Mouse (Mus musculus) CH12.LX (cell line): ENCODE data around the gene Pik3r6. TPM values are rescaled to one million over a fixed set of nuclear protein-coding genes. Genes with fewer than 3 reads are reported as not detected.
A peak's percentile ranks its signal among the peaks of the same experiment; 100 is the strongest.

ENCODE experiments used
- DNase-seq: peaks from one replicate; pipeline ENCODE4 v3.0.0-alpha.2; 2013; ENCODE audit errors: extremely low read depth
- H3K27ac ChIP-seq: 2 replicates; pipeline ENCODE4 v1.5.1; 2012; ENCODE audit warnings: low read depth, mild to moderate bottlenecking, control low read depth, moderate library complexity; ENCODE audit not compliant: insufficient read depth
- H3K27me3 ChIP-seq: replicated peaks from 2 replicates; pipeline ENCODE3; 2012; ENCODE audit warnings: inconsistent platforms
- H3K36me3 ChIP-seq, 2 experiments: replicated peaks in 1 of 2; 2 replicates each; pipeline versions ENCODE3 to v1.6.1; 2012; ENCODE audit warnings: inconsistent platforms in 1 of 2, low read length in 1 of 2, mild to moderate bottlenecking in 1 of 2, mixed read lengths in 1 of 2, moderate library complexity in 1 of 2; ENCODE audit not compliant: control insufficient read depth in 1 of 2, insufficient read depth in 1 of 2
- H3K4me1 ChIP-seq, 2 experiments: 2 replicates each; pipeline ENCODE4 v1.6.1; 2012; ENCODE audit warnings: inconsistent platforms in 1 of 2, moderate library complexity in 1 of 2; ENCODE audit not compliant: insufficient read depth in 2 of 2, control insufficient read depth in 1 of 2
- H3K4me2 ChIP-seq: 2 replicates; pipeline ENCODE4 v1.6.1; 2012; ENCODE audit warnings: low read depth, mild to moderate bottlenecking, control low read depth; ENCODE audit not compliant: poor library complexity, insufficient read depth, severe bottlenecking
- H3K4me3 ChIP-seq, 3 experiments: fragments of 150-350 bp in 1 of 3; sonication (generic) in 1 of 3; replicated peaks in 1 of 3; 2 replicates each; pipeline versions ENCODE3 to v1.5.1; 2011 to 2012; ENCODE audit warnings: low read depth in 2 of 3, low read length in 2 of 3, mild to moderate bottlenecking in 2 of 3, moderate library complexity in 2 of 3, control low read depth in 1 of 3, improper control_type of control experiment in 1 of 3, inconsistent platforms in 1 of 3, mixed read lengths in 1 of 3; ENCODE audit not compliant: poor library complexity in 1 of 3
- H3K79me2 ChIP-seq: replicated peaks from 2 replicates; pipeline ENCODE4 v1.6.1; 2012; ENCODE audit warnings: mild to moderate bottlenecking, moderate library complexity; ENCODE audit not compliant: control insufficient read depth, poor library complexity, insufficient read depth, severe bottlenecking; ENCODE audit errors: extremely low read depth
- H3K9ac ChIP-seq: 2 replicates; pipeline ENCODE4 v1.6.1; 2012; ENCODE audit warnings: low read depth, mild to moderate bottlenecking, control low read depth, moderate library complexity; ENCODE audit not compliant: insufficient read depth
- H3K9me3 ChIP-seq: replicated peaks from 2 replicates; pipeline ENCODE3; 2012; ENCODE audit warnings: low read length, inconsistent platforms, mixed read lengths
- BHLHE40 ChIP-seq: IDR thresholded peaks from 2 replicates; pipeline ENCODE4 v1.6.1; 2011; ENCODE audit warnings: mild to moderate bottlenecking, low read depth, low read length, improper control_type of control experiment
- CHD1 ChIP-seq: IDR thresholded peaks from 2 replicates; pipeline ENCODE4 v1.6.1; 2012; ENCODE audit warnings: low read depth, low read length, improper control_type of control experiment, inconsistent platforms
- CHD2 ChIP-seq: IDR thresholded peaks from 2 replicates; pipeline ENCODE4 v1.6.1; 2011; ENCODE audit warnings: low read length, improper control_type of control experiment
- E2F4 ChIP-seq: IDR thresholded peaks from 2 replicates; pipeline ENCODE4 v1.6.1; 2011; ENCODE audit warnings: low read depth, low read length, improper control_type of control experiment; ENCODE audit not compliant: insufficient replicate concordance
- EP300 ChIP-seq: IDR thresholded peaks from 2 replicates; pipeline ENCODE4 v1.6.1; 2011; ENCODE audit warnings: low read length, improper control_type of control experiment
- ETS1 ChIP-seq: conservative IDR thresholded peaks from 2 replicates; pipeline ENCODE4 v1.6.1; 2012; ENCODE audit warnings: low read depth, mild to moderate bottlenecking, inconsistent platforms, low read length, improper control_type of control experiment, moderate library complexity
- IRF4 ChIP-seq: IDR thresholded peaks from 2 replicates; pipeline ENCODE4 v1.6.1; 2014; ENCODE audit warnings: low read depth, mild to moderate bottlenecking, inconsistent platforms, low read length, improper control_type of control experiment
- JUN ChIP-seq: IDR thresholded peaks from 2 replicates; pipeline ENCODE4 v1.6.1; 2011; ENCODE audit warnings: low read depth, mild to moderate bottlenecking, low read length, improper control_type of control experiment, moderate library complexity; ENCODE audit not compliant: insufficient read depth
- JUND ChIP-seq: conservative IDR thresholded peaks from 2 replicates; pipeline ENCODE4 v1.6.1; 2011; ENCODE audit warnings: low read depth, low read length, improper control_type of control experiment
- MAFK ChIP-seq: IDR thresholded peaks from 2 replicates; pipeline ENCODE4 v1.6.1; 2011; ENCODE audit warnings: low read length, improper control_type of control experiment; ENCODE audit not compliant: insufficient replicate concordance
- MEF2A ChIP-seq: IDR thresholded peaks from 2 replicates; pipeline ENCODE4 v1.6.1; 2014; ENCODE audit warnings: low read depth, mild to moderate bottlenecking, inconsistent platforms, low read length, improper control_type of control experiment, borderline replicate concordance
- MXI1 ChIP-seq: IDR thresholded peaks from 2 replicates; pipeline ENCODE4 v1.6.1; 2011; ENCODE audit warnings: mild to moderate bottlenecking, low read depth, low read length, improper control_type of control experiment
- MYC ChIP-seq: IDR thresholded peaks from 2 replicates; pipeline ENCODE4 v1.6.1; 2011; ENCODE audit warnings: low read depth, mild to moderate bottlenecking, improper control_type of control experiment, low read length
- NRF1 ChIP-seq: IDR thresholded peaks from 2 replicates; pipeline ENCODE4 v1.6.1; 2014; ENCODE audit warnings: low read depth, mild to moderate bottlenecking, inconsistent platforms, low read length, improper control_type of control experiment, moderate library complexity
- POLR2A ChIP-seq: IDR thresholded peaks from 2 replicates; pipeline ENCODE4 v1.6.1; 2011; ENCODE audit warnings: low read depth, mild to moderate bottlenecking, improper control_type of control experiment, low read length
- POLR2AphosphoS2 ChIP-seq: IDR thresholded peaks from 2 replicates; pipeline ENCODE4 v1.6.1; 2011; ENCODE audit warnings: low read depth, low read length, improper control_type of control experiment
- RCOR1 ChIP-seq: conservative IDR thresholded peaks from 2 replicates; pipeline ENCODE4 v1.6.1; 2012; ENCODE audit warnings: low read depth, mild to moderate bottlenecking, inconsistent platforms, low read length, improper control_type of control experiment
- SIN3A ChIP-seq: IDR thresholded peaks from 2 replicates; pipeline ENCODE4 v1.6.1; 2012; ENCODE audit warnings: low read length, improper control_type of control experiment, inconsistent platforms
- SMC3 ChIP-seq: IDR thresholded peaks from 2 replicates; pipeline ENCODE4 v1.6.1; 2011; ENCODE audit warnings: low read depth, low read length, improper control_type of control experiment
- TCF12 ChIP-seq: IDR thresholded peaks from 2 replicates; pipeline ENCODE4 v1.6.1; 2014; ENCODE audit warnings: low read depth, mild to moderate bottlenecking, inconsistent platforms, low read length, improper control_type of control experiment
- USF1 ChIP-seq: IDR thresholded peaks from 2 replicates; pipeline ENCODE4 v1.6.1; 2014; ENCODE audit warnings: low read depth, mild to moderate bottlenecking, inconsistent platforms, low read length, improper control_type of control experiment
- USF2 ChIP-seq: conservative IDR thresholded peaks from 2 replicates; pipeline ENCODE4 v1.6.1; 2011; ENCODE audit warnings: low read depth, low read length, improper control_type of control experiment
- ZKSCAN1 ChIP-seq: IDR thresholded peaks from 2 replicates; pipeline ENCODE4 v1.6.1; 2012; ENCODE audit warnings: low read depth, inconsistent platforms, low read length, improper control_type of control experiment, borderline replicate concordance
- ZMIZ1 ChIP-seq: IDR thresholded peaks from 2 replicates; pipeline ENCODE4 v1.6.1; 2012; ENCODE audit warnings: low read depth, mild to moderate bottlenecking, inconsistent platforms, low read length, improper control_type of control experiment
- dilution Hi-C: fragments of 300-500 bp; cut with MboI; formaldehyde crosslinking; loops from 2 replicates; pipeline ENCODE4 v1.14.3; 2020; ENCODE audit warnings: low sequenced_read_pairs; ENCODE audit not compliant: extremely low pct_unique_long_range_greater_than_20kb, extremely low pct_ligation_motif_present
- in situ Hi-C: fragments of 300-500 bp; cut with MboI; formaldehyde crosslinking; loops from 3 replicates; pipeline ENCODE4 v1.14.3; 2019; ENCODE audit warnings: low sequenced_read_pairs, low pct_ligation_motif_present, low pct_unique_long_range_greater_than_20kb, mixed read lengths
- polyA plus RNA-seq: library from polyadenylated mRNA; unstranded; fragments of >175 nt; gene quantifications from 2 replicates; pipeline ENCODE4 v1.2.1, GENCODE M21; 2012; ENCODE audit warnings: low read depth; ENCODE audit not compliant: insufficient read length
- total RNA-seq, 2 experiments: library from RNA; depleted of rRNA; stranded (reverse); fragments of 300-350 nt in 1 of 2; fragments of >200 nt in 1 of 2; gene quantifications; 2 replicates each; pipeline ENCODE4 v1.2.3; 2012 to 2014

The Pik3r6 gene
- total and polyA plus RNA-seq, 3 experiments, result 82.9 to 90.2 (median 88.4) TPM

- dilution Hi-C loops, result no loop called here
- H3K36me3 ChIP-seq, result peaks cover 0 to 50% of the 10 kb centered on the region in 2 experiments
- H3K9me3 ChIP-seq, result peaks cover 5% of the 10 kb centered on the region
- no peak overlapping the region for H3K4me2 ChIP-seq
- H3K27me3 ChIP-seq, result no peaks in the 10 kb centered on the region
- in situ Hi-C loops, result no loop called here
- H3K27ac ChIP-seq, result no peak overlapping the region
- H3K79me2 ChIP-seq, result no peaks in the 10 kb centered on the region
- no peak overlapping the region for H3K4me3 ChIP-seq
- no peak overlapping the region for H3K9ac ChIP-seq
- TF ChIP-seq CHD1, result no peak
- TF ChIP-seq, all 38 proteins: peak for 0
- no peak for DNase-seq
- H3K4me1 ChIP-seq, result peaks cover 11 to 46% of the 10 kb centered on the region in 2 experiments
Measured at GRCm38 (mm10) chr11:68483213-68483612, 19.6 kb upstream of the Pik3r6 start.

DNA sequence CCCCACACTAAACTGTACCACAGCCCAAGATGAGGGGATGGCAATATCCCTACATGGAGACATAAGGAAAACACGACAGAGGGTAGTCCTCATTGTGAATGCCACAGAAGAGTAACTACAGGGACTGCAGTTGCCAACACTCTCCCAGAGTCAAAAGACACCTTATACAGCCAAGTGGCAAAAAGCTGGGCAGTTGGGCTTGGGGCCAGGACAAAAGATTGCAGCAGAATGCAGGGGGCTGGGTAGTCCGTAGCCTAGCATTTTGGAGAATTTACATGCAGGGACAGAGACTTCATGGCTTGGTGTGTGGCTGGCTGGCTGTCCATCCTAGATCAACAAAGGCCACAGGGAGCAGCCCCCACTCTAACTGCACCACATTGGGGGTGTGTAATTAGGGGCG lies 18.4 kb upstream of the Pik3r6 start:
- H3K9ac ChIP-seq, result no peak overlapping the region
- no peak overlapping the region for H3K4me2 ChIP-seq
- no peak overlapping the region for H3K4me3 ChIP-seq
- no peak for DNase-seq
- no peak for TF ChIP-seq ZMIZ1
- no peak for TF ChIP-seq MYC
- no peak for TF ChIP-seq MXI1
- no peak for TF ChIP-seq EP300
- TF ChIP-seq NRF1, result no peak
- no peak for TF ChIP-seq BHLHE40
- H3K79me2 ChIP-seq, result no peaks in the 10 kb centered on the region
- H3K27ac ChIP-seq, result no peak overlapping the region
- in situ Hi-C loops (no loop called here), dilution Hi-C loops (no loop called here)
- H3K4me1 ChIP-seq, result peaks cover 11 to 58% of the 10 kb centered on the region in 2 experiments
- H3K36me3 ChIP-seq, result peaks cover 0 to 42% of the 10 kb centered on the region in 2 experiments
- H3K27me3 ChIP-seq, result no peaks in the 10 kb centered on the region
- peaks cover 5% of the 10 kb centered on the region for H3K9me3 ChIP-seq

GRCm38 (mm10) chr11:68485206-68485942 lies 17.4 kb upstream of the Pik3r6 start:
- Histone ChIP-seq H3K27me3 (no peaks in the 10 kb centered on the region), H3K9me3 (peaks cover 4% of the 10 kb centered on the region), H3K9ac (no peak overlapping the region), H3K4me2 (peak overlapping the region; percentile 30; the same call in 1 of the 2 replicates), H3K27ac (peak overlapping the region; percentile 56; the same call in 1 of the 2 replicates), H3K79me2 (no peaks in the 10 kb centered on the region), H3K4me3 (no peak overlapping the region), H3K4me1 (peaks cover 13 to 63% of the 10 kb centered on the region in 2 experiments), H3K36me3 (peaks cover 0 to 41% of the 10 kb centered on the region in 2 experiments)
- in situ Hi-C loops (no loop called here), dilution Hi-C loops (no loop called here)
- DNase-seq, result peak; percentile 90
- TF ChIP-seq IRF4 (peak; percentile 65; the same call in 1 of the 2 replicates), JUND (peak; percentile 49; the same call in 1 of the 2 replicates), BHLHE40 (peak; percentile 34), CHD1 (no peak), JUN (no peak), ETS1 (peak; percentile 78), POLR2A (no peak), ZKSCAN1 (no peak), E2F4 (no peak), MAFK (no peak), SMC3 (peak; percentile 97), SIN3A (peak; percentile 4; the same call in 1 of the 2 replicates), CHD2 (0 out of 2 replicates have a peak, but pooled peaks have one; percentile 32), MEF2A (peak; percentile 94), RCOR1 (no peak), MXI1 (peak; percentile 41; the same call in 1 of the 2 replicates), TCF12 (peak; percentile 3; the same call in 1 of the 2 replicates), USF2 (no peak), USF1 (no peak), POLR2AphosphoS2 (no peak), MYC (peak; percentile 84)
